Mouse (Mus musculus) left cerebral cortex, postnatal 14 days (tissue): Measurements from ENCODE around the gene Socs2. TPM values are rescaled to one million over a fixed set of nuclear protein-coding genes. Genes with fewer than 3 reads are reported as not detected.
A peak's percentile ranks its signal among the peaks of the same experiment; 100 is the strongest.
"Not testable (repeated sequence)": the region's sequence is repeated elsewhere in the genome, so short reads cannot be mapped to it uniquely, and the experiment has no call there.

Source experiments
- DNase-seq, 2 experiments: peaks; one replicate each; pipeline ENCODE4 v3.0.0; 2021 to 2022; ENCODE audit warnings: low spot score in 2 of 2, mixed read lengths in 1 of 2
- intact Hi-C: fragments of 180-260 bp; cut with DNase I; formaldehyde crosslinking; loops from one replicate; pipeline ENCODE4 v1.15.1; 2025
- total RNA-seq, 2 experiments: library from RNA; stranded (reverse); gene quantifications; 2 replicates each; pipeline ENCODE4 v1.2.3; 2021

Socs2 gene
- total RNA-seq, 2 experiments from 2014 or later, result 35.9 to 40.2 TPM

GRCm38 (mm10) chr10:95399689-95400354 lies 17.2 kb downstream of the Socs2 start:
- intact Hi-C loops, result no loop called here
- DNase-seq, result no peak

DNA sequence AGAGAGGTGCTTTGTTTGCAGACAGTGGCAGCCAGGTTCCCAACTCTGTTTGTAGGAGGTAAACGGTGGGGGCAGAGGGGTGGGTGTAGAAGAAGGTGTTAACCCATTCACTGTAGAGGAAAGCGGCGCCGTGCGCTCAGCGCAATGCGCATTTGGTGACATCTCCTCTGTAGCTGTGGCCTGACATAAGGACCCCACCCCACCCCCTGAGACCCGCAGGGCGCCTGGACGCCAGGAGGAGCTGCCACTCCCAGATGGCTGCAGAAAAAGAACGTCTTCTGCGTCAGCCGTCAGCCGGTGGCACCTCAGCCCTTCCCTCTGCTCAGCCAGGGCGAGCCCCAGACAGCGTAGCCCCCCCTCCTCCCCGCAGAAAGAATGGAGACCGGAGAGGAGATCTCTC lies 18.5 kb downstream of the Socs2 start:
- intact Hi-C loops, result no loop called here
- no peak for DNase-seq

DNA sequence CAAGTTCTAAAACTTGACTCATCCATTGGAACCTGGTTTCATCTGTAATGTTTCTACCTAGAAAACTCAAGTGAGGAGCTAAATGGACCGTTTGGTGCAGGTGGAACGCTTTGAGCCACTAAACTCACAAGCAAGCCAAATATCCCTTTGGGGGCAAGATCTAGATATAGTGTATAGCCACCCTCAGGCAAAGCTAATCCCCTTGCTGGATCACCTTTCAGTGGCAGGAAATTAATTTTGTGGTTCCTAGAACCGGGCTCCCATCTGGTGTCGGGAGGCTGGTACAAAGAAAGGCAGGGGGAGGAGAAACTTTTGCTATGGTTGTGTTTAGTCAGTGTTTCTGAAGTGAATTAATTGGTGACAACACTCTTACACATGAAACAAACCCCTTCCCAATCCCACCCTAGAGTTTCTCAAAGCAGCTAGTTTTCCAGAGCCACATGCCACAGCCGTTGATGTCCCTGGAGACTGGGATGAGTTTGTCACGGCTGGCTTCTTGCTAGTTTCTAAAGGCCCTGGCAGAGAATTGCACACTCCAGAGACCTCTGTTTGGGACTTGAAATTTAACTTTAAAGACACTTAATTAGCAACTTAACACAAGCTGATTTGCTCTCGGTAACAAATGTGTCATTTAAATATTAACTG lies 19.7 kb downstream of the Socs2 start:
- intact Hi-C loops, result no loop called here
- DNase-seq, result no peak

DNA sequence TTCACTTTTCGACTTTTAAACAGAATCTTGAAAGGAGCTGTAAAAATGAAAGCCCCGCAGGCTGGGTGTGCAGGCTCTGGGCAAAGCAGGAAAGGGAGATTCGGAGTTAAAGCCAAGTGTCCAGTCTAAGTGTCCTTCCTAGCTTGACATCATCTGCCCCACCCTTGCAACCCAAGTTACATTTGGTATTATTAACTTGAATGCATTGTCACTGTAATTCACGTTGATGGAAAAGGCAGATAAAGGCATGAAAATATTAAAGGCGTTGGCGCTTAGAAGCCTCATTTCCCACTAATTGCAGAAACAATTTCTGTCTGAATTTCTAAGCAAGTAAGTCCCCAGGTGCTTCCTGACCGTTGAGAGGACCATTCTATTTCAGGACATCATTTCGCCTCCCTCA lies 20.6 kb downstream of the Socs2 start:
- DNase-seq, result no peak
- intact Hi-C loops, result no loop called here

DNA sequence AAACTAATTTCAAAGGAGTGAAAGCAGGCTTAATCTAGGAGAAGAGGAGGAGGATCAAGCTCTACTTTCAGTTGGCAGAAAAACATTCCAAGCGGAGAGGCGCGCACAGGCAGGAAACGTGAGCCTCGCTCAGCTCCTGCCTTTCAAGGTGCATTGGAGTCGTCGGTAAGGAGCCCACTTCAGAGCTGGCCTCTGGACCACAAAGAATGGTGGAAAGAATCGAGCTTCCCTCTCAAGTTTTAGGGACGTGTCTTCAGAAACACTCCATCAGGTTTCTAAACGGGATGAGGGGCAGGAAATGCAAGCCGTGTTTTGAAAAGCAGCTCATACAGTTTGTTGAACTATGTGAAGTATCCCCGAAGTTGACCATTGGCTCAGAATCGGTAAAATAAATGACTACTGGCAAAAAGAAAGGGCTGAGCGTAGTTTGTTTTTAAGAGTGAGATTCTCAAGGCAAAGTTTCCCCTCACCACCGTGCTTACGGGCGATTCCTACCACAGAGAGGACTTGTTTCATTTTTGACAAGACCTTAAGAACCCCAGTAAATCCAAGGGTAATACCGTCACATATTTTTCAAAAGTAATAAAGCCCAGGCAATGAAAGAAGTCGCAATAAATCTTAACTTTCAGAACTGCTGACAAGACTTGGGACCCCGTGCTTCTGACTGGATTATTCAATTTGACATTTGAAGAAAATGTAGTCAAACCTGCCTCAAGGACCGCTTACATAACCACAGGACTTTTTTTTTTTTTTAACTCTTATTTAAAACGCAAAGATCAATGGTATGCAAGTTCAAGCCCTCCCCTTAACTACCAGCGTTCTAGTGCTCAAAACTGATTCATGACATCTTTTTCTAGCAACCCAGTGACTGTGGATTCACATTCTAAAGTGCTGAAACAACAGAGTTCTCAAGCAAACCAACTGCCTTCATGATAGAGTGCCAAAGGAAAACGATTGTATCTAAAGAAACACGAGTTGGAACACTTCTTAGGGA lies 21.9 kb downstream of the Socs2 start:
- intact Hi-C loops, result no loop called here
- DNase-seq, result no peak

- intact Hi-C loops, result no loop called here
- no peak for DNase-seq
These were observed 24.9 kb downstream of the Socs2 start for GRCm38 (mm10) chr10:95392073-95392472.

DNA sequence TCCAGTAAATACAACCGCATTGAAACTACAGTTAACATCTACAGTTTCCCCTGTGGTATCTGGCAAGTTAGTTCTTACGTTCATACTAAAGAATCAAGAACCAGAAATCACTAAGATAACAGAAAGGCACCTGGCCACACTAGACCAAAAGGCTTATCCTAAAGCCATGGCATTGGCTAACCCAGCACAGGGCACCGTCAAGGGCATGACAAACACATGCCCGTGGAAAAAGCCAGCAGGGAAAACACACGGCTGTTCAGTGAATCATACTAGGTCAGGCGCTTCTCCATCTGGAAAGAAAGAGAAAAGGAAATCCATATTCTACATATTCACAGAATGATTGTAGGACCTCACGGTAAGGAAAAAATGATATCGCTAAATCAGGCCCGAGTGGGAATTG lies 26.1 kb downstream of the Socs2 start:
- no peak for DNase-seq

DNA sequence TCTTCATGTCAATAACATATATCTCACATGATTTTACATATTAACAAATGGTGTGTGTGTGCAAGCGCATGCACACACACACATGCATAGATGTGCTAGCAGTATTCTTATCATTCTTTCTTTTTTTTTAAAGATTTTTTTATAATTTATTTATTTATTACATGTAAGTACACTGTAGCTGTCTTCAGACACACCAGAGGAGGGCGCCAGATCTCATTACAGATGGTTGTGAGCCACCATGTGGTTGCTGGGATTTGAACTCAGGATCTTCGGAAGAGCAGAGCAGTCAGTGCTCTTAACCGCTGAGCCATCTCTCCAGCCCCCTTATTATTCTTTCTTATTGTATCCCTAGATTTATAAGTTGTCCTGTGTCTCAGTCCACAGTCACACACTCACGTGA lies 27.2 kb downstream of the Socs2 start:
- intact Hi-C loops, DNase-seq: not testable (repeated sequence)

More for the DNA sequence above, 26.1 kb downstream of the Socs2 start:
- intact Hi-C loops, result no loop called here

GRCm38 (mm10) chr10:95388821-95389477 lies 28.0 kb downstream of the Socs2 start:
- intact Hi-C loops, result no loop called here
- DNase-seq, result peak in 1 of 2 experiments; percentile 3

DNA sequence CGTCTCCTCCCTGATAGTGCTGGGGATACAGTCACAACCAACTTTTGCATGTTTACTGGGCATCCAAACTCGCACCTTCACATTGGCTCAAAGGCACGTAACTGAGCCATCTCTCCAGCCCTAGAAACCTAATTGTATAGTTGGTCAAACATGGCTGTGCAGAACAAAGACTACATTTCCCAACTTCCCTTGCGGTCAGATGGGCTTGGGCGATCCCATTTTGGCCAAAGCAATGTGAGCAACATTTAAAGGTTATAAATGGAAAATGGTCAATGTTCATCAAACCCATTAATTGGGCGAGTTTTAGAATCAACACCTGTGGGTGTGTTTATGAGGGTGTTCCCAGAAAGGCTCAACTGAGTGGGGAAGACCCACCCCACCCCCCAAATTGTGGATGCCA lies 30.5 kb downstream of the Socs2 start:
- DNase-seq, result no peak
- intact Hi-C loops, result no loop called here

- intact Hi-C loops, result no loop called here
- no peak for DNase-seq
These were observed 31.2 kb downstream of the Socs2 start for GRCm38 (mm10) chr10:95385801-95386203.

GRCm38 (mm10) chr10:95385081-95385480 lies 31.9 kb downstream of the Socs2 start:
- intact Hi-C loops, result no loop called here
- no peak for DNase-seq

- DNase-seq, result no peak
- intact Hi-C loops, result no loop called here
These were observed 32.5 kb downstream of the Socs2 start for GRCm38 (mm10) chr10:95384446-95384845.

- intact Hi-C loops, result no loop called here
- no peak for DNase-seq
These were observed 43.6 kb downstream of the Socs2 start for GRCm38 (mm10) chr10:95373340-95373739.

DNA sequence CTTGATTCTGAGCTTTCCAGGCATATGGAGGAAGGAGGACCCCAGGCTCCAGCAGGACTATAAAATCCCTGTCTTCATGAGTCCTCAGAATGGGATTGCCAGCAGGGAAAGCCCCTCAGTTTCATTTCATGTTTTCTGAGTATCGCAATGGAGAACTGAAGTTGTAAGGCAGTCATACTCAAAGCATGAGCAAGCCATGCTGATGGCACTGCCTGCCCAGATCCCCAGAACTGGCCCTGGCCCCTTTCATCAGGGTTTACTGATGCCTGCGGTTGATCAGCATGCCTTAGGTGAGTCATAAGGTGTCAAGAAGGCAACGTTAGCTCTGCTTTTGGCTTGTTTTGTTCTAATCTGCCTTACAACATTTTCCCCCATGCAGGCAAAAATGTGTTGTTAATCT lies 45.0 kb downstream of the Socs2 start:
- intact Hi-C loops, result no loop called here
- no peak for DNase-seq

DNA sequence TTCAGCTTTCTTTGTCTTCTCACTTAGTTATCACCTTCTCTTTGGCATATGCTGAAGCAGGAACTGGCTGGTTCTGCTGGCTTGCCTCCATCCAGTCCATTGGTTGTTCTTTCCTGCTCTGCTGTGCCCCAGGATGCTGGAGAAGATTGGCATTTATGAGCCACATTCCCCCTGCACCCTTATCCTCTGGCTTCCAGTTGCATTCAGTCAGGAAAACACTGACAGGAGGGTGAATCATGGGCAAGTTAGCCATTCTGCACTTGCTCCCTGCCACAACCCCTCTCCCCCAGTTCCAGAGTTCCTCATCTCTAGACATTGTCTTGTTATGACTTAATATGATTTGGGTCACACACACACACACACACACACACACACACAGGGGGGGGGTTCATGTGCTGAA lies 47.8 kb downstream of the Socs2 start:
- intact Hi-C loops, result no loop called here
- no peak for DNase-seq

DNA sequence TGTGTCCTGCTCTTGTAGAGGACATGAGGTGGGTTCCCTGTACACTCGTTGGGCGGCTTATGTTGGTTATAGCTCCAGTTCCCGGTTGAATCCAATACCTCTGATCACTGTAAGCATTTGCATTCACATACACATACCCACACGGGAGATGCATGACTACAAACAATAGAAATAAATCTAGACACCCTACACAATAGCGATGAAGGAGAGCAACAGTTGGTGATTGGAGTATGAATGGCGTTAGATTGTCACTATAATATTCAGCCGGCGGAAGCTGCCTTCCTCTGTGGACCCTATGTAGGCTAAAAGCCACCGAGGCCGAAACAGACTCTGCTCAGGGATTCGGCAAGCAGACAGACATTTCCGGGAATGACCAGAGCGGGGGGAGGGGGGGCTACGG lies 48.8 kb downstream of the Socs2 start:
- intact Hi-C loops, result no loop called here
- no peak for DNase-seq

- DNase-seq, result no peak
- intact Hi-C loops, result no loop called here
These were observed 49.3 kb downstream of the Socs2 start for GRCm38 (mm10) chr10:95367661-95368089.

DNA sequence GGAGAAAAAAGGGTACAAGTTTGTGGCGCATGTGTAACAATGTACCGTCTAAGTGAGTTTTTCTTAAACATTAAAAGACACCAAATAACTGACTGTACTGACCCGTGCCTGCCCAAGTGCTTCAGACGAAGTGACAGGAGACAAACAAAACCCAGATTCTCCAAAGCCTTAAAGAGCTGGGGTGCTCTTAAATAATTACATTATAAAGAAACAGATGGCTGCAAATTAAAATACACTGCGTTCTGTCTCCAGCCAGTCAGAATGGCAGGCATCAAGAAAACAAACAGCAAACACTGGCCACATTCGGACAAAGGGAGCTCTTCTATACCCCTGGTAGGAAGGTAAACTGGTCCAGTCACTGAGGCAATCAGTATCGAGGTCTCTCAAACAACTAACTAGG lies 49.7 kb downstream of the Socs2 start:
- no peak for DNase-seq
- intact Hi-C loops, result no loop called here

GRCm38 (mm10) chr10:95362326-95362725 lies 54.7 kb downstream of the Socs2 start:
- intact Hi-C loops, result no loop called here
- DNase-seq, result no peak
